Mouse (Mus musculus): ENCODE measurements at regions not wholly inside any gene's neighbourhood (a gene's known extent, or its start where the extent isn't known, plus 50 kb on each side); places are given as distances from the start of the nearest gene placed in this dataset.
"Not testable (repeated sequence)": the region's sequence is repeated elsewhere in the genome, so short reads cannot be mapped to it uniquely, and the experiment has no call there.

DNA sequence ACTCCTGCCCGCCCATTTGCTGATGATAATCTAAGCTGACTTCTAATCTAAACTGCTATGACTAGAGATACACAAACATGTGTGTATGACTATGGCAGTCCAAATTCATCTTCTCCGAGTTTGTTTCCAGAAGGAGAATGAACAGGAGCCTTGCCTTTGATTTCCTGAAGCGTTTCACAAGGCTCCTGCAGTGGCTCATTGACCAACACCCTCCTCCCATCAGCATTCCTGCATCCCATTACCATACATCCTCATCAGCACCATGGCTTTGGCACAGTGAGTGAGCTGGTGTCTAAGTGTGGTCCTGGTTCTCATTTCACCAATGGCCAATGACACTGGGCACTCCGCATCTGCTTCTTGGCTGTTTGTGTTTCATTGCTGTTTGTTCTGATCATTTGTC is 548.6 kb upstream of the Olfr1507 start:
- DNase-seq; H3K4me1 ChIP-seq (ENCODE audit: control insufficient read depth, insufficient read depth, low read length); H3K4me3 ChIP-seq (replicated peaks; ENCODE audit: extremely low read depth, low read depth, low read length): not testable (repeated sequence)
- WGBS, result 74% methylated on average over 4 of the region's 4 CpGs

DNA sequence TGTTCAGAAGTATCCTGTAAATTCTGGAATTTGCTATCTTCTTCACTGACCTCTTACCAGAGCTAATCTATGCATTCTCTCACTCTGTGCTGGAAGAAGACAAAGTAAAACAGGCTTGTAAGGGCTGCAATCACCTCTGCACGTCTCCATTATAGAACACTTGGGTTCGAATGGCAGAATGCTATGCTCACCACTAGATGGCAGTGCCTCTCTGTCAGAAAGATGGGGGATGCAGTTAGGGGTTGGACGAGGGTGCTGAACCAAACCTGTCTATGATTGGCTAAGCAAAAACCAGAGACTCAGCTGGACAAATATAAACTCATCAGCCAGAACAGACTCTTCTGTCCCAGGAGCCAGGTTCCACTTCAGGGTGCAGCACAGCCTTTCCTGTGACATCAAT is 546.5 kb upstream of the Olfr1507 start:
- not testable (repeated sequence) for H3K4me1 ChIP-seq (ENCODE audit: control insufficient read depth, insufficient read depth, low read length); H3K4me3 ChIP-seq (replicated peaks; ENCODE audit: extremely low read depth, low read depth, low read length); DNase-seq
- 18% methylated on average over 3 of the region's 3 CpGs for WGBS

DNA sequence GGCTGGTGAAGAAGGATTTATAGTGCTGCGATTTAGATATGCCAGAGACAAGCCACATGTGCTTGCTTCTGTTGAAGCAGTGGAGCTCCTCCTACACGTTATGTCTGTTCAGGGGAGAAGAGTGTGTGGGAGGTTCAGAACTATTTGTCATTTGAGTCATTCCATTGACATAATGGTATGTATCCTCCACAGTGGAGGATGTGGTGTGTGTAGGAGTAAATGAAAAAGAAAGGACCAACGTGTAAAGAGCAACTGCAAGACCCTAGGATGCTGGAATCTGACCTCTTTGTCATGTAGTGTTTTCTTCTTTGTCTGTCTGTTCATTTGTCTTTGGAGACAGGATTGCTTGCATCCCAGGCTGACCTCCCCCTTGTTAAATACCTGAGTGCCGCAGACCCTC is 543.9 kb upstream of the Olfr1507 start:
- H3K4me3 ChIP-seq (replicated peaks; ENCODE audit: extremely low read depth, low read depth, low read length); H3K4me1 ChIP-seq (ENCODE audit: control insufficient read depth, insufficient read depth, low read length); DNase-seq: not testable (repeated sequence)
- WGBS, result 51% methylated on average over 4 of the region's 4 CpGs

DNA sequence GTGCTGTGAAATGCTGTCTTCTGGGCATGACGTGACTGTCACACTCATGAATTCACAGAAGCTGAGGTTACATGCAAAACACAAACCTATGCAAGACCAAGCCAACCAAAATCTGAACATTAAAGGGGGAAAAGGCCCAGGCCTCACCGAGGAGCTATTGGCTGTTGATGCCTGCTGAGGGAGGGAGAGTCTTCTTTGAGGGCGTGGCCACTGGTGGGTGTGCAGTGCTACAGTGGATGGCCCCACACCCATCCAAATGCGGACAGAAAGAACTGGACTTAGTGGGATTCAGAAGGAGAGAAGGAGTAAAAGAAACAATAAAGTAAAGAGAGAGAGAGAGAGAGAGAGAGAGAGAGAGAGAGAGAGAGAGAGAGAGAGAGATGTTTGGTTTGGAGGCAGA is 539.4 kb upstream of the Olfr1507 start:
- no CpG with 5 or more reads among the region's 4 CpGs for WGBS
- not testable (repeated sequence) for H3K4me3 ChIP-seq (replicated peaks; ENCODE audit: extremely low read depth, low read depth, low read length); H3K4me1 ChIP-seq (ENCODE audit: control insufficient read depth, insufficient read depth, low read length); DNase-seq

DNA sequence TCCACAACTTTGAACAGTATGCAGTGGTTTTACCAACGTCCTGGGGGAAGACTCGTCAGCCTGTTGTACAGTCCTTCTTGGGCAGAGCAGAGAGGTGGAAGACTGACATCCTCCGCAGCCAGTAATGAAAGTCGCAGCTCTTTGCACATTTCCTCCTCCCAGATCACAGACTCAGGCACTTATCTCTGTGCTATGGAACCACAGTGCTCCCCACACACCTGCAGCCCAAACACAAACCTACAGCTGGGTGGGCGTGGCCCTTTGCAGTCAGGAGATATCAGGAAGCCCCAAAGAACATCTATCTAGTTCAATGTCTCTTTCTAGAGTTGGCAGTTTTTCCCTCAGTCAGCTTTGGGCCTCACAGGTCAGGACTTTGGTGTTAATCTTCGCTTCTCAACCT is 537.7 kb upstream of the Olfr1507 start:
- not testable (repeated sequence) for H3K4me3 ChIP-seq (replicated peaks; ENCODE audit: extremely low read depth, low read depth, low read length); DNase-seq; H3K4me1 ChIP-seq (ENCODE audit: control insufficient read depth, insufficient read depth, low read length)
- no CpG with 5 or more reads among the region's 6 CpGs for WGBS

DNA sequence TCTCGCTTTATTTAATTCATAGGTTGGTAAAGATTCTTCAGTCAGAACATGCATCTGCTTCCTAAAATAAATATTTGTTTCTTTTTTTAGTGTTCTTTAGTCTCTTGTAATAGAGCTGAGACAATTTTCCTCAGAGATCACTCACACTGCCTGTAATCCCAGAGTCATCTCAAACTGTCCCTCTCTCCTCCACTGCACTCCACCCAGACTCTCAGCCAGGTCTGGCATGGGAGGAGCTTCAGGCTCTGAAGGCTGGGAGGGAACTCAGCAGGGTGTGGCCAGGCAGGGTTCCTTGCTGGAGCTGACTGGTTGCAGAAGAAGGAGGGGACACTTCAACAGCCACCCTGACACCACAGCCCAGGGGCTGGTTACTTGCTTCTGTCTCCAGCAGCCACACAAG is 536.9 kb upstream of the Olfr1507 start:
- not testable (repeated sequence) for H3K4me3 ChIP-seq (replicated peaks; ENCODE audit: extremely low read depth, low read depth, low read length); H3K4me1 ChIP-seq (ENCODE audit: control insufficient read depth, insufficient read depth, low read length); DNase-seq
- no CpG with 5 or more reads among the region's 1 CpGs for WGBS

DNA sequence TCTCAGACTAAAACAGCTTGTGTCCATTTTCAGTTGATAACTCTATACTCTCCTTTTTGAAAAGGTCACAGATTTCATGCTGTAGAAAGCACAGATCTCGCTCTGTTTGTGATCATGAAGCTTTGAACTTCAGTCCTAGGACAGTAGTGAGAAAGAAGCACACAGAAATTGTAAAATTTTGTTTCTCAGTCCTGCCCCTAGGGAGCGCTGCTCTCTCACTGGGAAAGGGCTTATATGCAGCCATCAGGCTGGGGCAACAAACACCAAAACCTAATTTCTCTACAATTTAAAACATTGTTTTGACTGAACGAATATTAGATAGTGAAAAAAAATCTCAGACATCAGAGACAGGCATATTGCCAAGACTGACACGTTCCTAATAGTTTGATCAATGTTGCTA is 534.7 kb upstream of the Olfr1507 start:
- WGBS, result no CpG with 5 or more reads among the region's 4 CpGs
- H3K4me3 ChIP-seq (replicated peaks; ENCODE audit: extremely low read depth, low read depth, low read length), result not testable (repeated sequence)

DNA sequence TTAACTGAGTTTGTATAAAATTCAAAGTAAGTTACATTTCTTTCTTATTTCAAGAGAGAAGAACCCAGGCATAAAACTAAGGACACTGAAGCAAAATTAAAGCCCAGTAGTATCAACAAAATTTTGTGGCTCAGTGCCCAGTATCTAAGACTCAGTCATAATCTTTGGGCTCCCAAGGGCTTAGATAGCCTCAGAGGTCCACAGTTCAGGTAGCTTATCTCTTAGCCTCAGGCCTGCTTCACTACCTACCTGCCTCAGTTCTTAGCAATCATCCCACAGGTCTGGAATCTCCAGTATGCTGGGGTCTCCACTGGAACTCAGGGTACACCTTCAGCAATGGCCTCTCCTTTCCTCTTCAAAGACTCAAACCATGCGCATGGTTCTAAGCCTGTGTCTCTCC is 531.4 kb upstream of the Olfr1507 start:
- no CpG with 5 or more reads among the region's 1 CpGs for WGBS
- not testable (repeated sequence) for H3K4me1 ChIP-seq (ENCODE audit: control insufficient read depth, insufficient read depth, low read length); DNase-seq; H3K4me3 ChIP-seq (replicated peaks; ENCODE audit: extremely low read depth, low read depth, low read length)

More for the DNA sequence above, 534.7 kb upstream of the Olfr1507 start:
- DNase-seq; H3K4me1 ChIP-seq (ENCODE audit: control insufficient read depth, insufficient read depth, low read length): not testable (repeated sequence)

DNA sequence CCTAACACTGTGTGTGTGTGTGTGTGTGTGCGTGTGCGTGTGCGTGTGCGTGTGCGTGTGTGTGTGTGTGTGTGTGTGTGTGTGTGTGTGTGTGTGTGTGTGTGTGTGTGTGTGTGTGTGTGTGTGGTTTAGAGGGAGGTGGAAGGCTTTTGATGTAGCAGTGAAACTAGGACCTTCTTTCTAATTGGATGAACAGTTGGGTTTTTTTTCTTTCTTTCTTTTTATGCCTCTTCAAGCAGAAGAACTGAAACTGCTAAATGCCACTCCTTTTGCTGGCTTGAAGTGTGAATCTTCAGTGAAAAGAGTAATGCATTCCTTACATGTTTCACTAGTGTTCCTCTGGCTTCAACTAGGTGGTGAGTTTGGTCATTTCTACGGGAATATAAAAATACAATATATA is 524.6 kb upstream of the Olfr1507 start:
- DNase-seq; H3K4me3 ChIP-seq (replicated peaks; ENCODE audit: extremely low read depth, low read depth, low read length); H3K4me1 ChIP-seq (ENCODE audit: control insufficient read depth, insufficient read depth, low read length): not testable (repeated sequence)
- no CpG with 5 or more reads among the region's 6 CpGs for WGBS

DNA sequence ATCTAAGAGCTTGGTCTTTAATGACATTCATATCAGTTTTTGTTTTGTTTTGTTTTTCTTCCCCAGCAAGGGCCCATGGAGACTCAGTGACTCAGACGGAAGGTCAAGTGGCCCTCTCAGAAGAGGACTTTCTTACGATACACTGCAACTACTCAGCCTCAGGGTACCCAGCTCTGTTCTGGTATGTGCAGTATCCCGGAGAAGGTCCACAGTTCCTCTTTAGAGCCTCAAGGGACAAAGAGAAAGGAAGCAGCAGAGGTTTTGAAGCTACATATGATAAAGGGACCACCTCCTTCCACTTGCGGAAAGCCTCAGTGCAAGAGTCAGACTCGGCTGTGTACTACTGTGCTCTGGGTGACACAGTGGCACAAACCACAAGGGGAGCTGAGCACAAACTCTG is 512.2 kb upstream of the Olfr1507 start:
- H3K4me1 ChIP-seq (ENCODE audit: control insufficient read depth, insufficient read depth, low read length); DNase-seq; H3K4me3 ChIP-seq (replicated peaks; ENCODE audit: extremely low read depth, low read depth, low read length): not testable (repeated sequence)
- no CpG with 5 or more reads among the region's 5 CpGs for WGBS

DNA sequence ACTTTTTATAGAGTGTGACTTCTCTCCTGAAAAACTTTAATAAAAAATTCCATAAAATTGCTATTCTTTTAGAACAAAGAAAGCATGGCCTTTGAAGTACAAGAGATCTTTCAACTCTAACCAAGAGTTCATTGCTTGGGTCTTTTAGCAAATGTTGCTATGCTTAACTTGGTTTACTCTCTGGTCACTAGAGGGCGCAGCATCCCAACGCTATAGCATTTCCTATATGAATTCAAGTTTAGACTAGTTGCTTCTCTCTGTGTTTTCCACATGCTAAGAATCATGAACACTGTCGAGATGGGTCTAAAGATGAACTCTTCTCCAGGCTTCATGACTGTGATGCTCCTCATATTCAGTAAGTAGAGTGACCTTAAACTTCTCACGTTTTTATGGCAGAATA is 511.8 kb upstream of the Olfr1507 start:
- no CpG with 5 or more reads among the region's 4 CpGs for WGBS
- not testable (repeated sequence) for H3K4me3 ChIP-seq (replicated peaks; ENCODE audit: extremely low read depth, low read depth, low read length); DNase-seq

DNA sequence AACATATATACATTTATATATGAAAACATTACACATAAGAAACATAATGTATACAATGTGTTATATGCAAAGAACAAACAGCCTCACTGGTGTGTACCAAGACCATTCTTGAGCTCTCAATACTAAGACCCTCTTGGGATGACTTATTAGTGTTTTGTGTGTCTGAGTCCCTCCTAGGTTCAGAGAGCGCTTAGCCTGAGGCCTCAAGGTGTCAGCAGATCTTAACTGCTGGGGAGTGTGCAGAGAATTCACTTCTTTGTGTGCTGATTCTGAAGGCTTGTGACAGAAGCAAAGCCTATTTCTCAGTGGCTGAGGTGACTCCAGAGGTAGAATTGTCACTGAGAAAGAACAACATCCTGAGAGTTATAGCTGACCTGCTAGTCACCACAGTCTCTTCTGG is 505.7 kb upstream of the Olfr1507 start:
- DNase-seq; H3K4me1 ChIP-seq (ENCODE audit: control insufficient read depth, insufficient read depth, low read length); H3K4me3 ChIP-seq (replicated peaks; ENCODE audit: extremely low read depth, low read depth, low read length): not testable (repeated sequence)
- 73% methylated on average over 1 of the region's 1 CpGs for WGBS

More for the DNA sequence above, 511.8 kb upstream of the Olfr1507 start:
- H3K4me1 ChIP-seq (ENCODE audit: control insufficient read depth, insufficient read depth, low read length), result not testable (repeated sequence)

DNA sequence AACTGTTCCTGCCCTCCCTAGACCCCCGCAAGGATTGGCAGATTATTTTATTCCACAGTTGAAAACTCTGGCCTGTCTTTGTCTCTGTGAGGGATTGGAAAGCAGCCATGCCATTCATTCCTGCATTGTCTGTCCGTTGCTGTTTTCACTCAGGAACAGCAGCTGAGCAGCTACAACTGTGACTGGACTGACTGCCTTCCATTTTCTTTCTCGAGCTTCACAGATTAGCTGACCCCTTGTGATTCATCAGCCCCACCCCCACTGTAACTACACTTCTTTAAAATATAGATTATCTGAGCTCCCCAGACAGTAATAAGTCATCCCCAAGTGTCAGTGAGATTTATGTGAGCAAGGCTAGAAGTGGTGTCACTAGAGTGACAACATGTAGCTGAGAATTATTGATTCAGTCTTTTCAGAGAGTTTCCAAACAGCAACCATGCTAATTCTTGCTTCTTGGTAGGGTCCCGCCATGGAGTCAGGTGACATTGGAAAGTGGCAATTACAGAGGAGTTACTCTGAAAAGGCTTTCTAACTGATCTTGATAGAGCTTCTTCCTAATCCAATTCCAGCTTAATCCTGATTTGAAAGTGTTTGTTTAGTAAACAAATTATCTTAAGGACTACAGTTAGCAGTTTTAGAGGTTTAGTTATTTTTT is 496.7 kb upstream of the Olfr1507 start:
- 53% methylated on average over 1 of the region's 4 CpGs for WGBS
- H3K4me3 ChIP-seq (replicated peaks; ENCODE audit: extremely low read depth, low read depth, low read length); DNase-seq; H3K4me1 ChIP-seq (ENCODE audit: control insufficient read depth, insufficient read depth, low read length): not testable (repeated sequence)

DNA sequence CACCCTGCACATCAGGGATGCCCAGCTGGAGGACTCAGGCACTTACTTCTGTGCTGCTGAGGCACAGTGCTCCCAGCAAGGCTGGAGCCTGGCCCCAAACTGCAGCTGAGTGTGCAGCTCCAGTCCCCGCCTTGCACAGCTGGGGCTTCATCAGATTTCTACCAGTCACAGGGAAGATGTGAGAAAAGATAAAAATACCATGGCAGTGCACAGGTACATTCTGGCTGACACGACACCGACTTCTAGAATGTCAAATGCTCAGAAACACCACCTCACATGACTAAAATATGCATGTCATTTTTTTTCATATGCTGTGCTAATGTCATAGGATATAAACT is 495.7 kb upstream of the Olfr1507 start:
- not testable (repeated sequence) for H3K4me3 ChIP-seq (replicated peaks; ENCODE audit: extremely low read depth, low read depth, low read length); DNase-seq; H3K4me1 ChIP-seq (ENCODE audit: control insufficient read depth, insufficient read depth, low read length)
- WGBS, result no CpG with 5 or more reads among the region's 3 CpGs

DNA sequence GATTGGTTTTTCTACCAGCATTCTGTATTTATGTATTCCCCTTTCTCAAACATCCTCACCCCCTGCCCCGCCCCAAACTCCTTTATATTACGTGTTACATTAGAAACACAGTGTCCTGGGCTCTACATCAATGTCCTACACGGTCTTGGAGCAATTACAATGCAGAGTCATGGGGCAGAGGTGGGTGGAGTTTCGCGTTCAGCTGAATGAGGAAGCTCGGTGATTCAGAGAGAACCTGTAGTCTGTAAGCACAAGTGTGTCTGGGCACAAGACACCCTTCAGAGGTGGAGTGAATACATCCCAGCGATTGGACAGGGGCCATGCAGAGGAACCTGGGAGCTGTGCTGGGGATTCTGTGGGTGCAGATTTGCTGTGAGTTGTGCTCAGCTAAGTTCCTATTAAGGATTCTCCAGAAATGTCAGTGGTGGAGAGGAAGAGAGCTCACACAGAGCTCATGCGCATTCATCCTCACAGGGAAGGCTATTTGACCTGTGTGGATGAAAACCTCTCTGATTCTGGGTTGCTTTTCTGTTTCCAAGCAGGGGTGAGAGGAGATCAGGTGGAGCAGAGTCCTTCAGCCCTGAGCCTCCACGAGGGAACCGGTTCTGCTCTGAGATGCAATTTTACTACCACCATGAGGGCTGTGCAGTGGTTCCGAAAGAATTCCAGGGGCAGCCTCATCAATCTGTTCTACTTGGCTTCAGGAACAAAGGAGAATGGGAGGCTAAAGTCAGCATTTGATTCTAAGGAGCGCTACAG is 495.2 kb upstream of the Olfr1507 start:
- no CpG with 5 or more reads among the region's 12 CpGs for WGBS

DNA sequence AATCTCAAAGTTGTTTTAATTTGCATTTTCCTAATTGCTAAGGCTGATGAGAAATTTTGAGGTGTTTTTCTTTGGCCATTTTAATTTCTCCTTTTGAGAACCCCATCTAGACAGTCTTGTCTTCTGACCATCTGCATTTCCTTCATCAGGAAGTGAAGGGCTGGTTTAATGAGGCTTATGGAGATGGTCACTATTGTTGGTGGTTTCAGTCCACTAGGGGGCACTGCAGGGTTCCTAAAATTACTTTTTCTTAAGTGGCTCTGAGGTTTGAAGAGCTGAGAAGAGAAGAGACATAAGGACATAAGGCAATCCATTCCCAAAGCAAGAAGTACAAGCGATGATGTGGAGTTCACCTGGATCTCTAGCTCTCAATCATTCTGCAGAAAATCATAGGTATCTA is 494.4 kb upstream of the Olfr1507 start:
- not testable (repeated sequence) for H3K4me1 ChIP-seq (ENCODE audit: control insufficient read depth, insufficient read depth, low read length); DNase-seq; H3K4me3 ChIP-seq (replicated peaks; ENCODE audit: extremely low read depth, low read depth, low read length)
- WGBS, result 79% methylated on average over 1 of the region's 1 CpGs

More for the DNA sequence above, 495.2 kb upstream of the Olfr1507 start:
- not testable (repeated sequence) for H3K4me3 ChIP-seq (replicated peaks; ENCODE audit: extremely low read depth, low read depth, low read length); H3K4me1 ChIP-seq (ENCODE audit: control insufficient read depth, insufficient read depth, low read length); DNase-seq
